Mouse (Mus musculus) embryonic facial prominence, embryonic 12.5 days (tissue): ENCODE measurements around the gene Sugt1. TPM values are rescaled to one million over a fixed set of nuclear protein-coding genes. Genes with fewer than 3 reads are reported as not detected.
A peak's percentile ranks its signal among the peaks of the same experiment; 100 is the strongest.

Experiments
- ATAC-seq: fragments of 200-750 bp; cut with Nextera tagmentation; 2 replicates; pipeline ENCODE4 v1.8.0; 2017; ENCODE audit not compliant: insufficient number of reproducible peaks, insufficient read depth, low FRiP score, low TSS enrichment
- H3K27ac ChIP-seq: fragments of 300-500 bp; sonication (generic); 2 replicates; pipeline ENCODE4 v1.5.1; 2016; ENCODE audit warnings: mild to moderate bottlenecking
- H3K27me3 ChIP-seq: fragments of 300-500 bp; sonication (generic); 2 replicates; pipeline ENCODE4 v1.6.1; 2016; ENCODE audit warnings: mild to moderate bottlenecking, moderate library complexity
- H3K36me3 ChIP-seq: fragments of 300-500 bp; sonication (generic); 2 replicates; pipeline ENCODE4 v1.6.1; 2016; ENCODE audit warnings: mild to moderate bottlenecking
- H3K4me1 ChIP-seq: fragments of 300-500 bp; sonication (generic); 2 replicates; pipeline ENCODE4 v1.6.1; 2016
- H3K4me2 ChIP-seq: fragments of 300-500 bp; sonication (generic); replicated peaks from 2 replicates; pipeline ENCODE4 v1.6.1; 2016; ENCODE audit warnings: mild to moderate bottlenecking, moderate library complexity
- H3K4me3 ChIP-seq: fragments of 300-500 bp; sonication (generic); 2 replicates; pipeline ENCODE4 v1.5.1; 2016; ENCODE audit warnings: mild to moderate bottlenecking
- H3K9ac ChIP-seq: fragments of 300-500 bp; sonication (generic); 2 replicates; pipeline ENCODE4 v1.6.1; 2016; ENCODE audit warnings: mild to moderate bottlenecking, moderate library complexity
- H3K9me3 ChIP-seq: fragments of 300-500 bp; sonication (generic); 2 replicates; pipeline ENCODE4 v1.6.1; 2016; ENCODE audit warnings: mild to moderate bottlenecking, moderate library complexity
- WGBS: fragments of 180-500 bp; shearing (Covaris S2); methylation state at CpG from one replicate; pipeline ENCODE4 v1.1.7; 2016; 5-methylcytosine and 5-hydroxymethylcytosine counted together
- polyA plus RNA-seq: library from polyadenylated mRNA; unstranded; fragments of >200 nt; fragmentation: Nextera tagmentation; extraction: Ambion mirVana; gene quantifications from 2 replicates; pipeline ENCODE4 v1.2.1, GENCODE M21; 2016

Gene Sugt1
- polyA plus RNA-seq, 1 experiment from 2014 or later: 140 TPM

GRCm38 (mm10) chr14:79658748-79659508 lies 71.4 kb downstream of the Sugt1 start:
- WGBS: 73% methylated on average over 6 of the region's 6 CpGs
- no peak overlapping the region for H3K4me2 ChIP-seq
- H3K4me3 ChIP-seq: no peak overlapping the region
- H3K27me3 ChIP-seq: peaks cover 5% of the 10 kb centered on the region; the same call in 1 of the 2 replicates
- H3K4me1 ChIP-seq: 0 out of 2 replicates have a peak, but pooled peaks cover 8% of the 10 kb centered on the region
- no peaks in the 10 kb centered on the region for H3K36me3 ChIP-seq
- peak overlapping the region; percentile 69 for H3K27ac ChIP-seq
- no peak overlapping the region for H3K9ac ChIP-seq
- no peaks in the 10 kb centered on the region for H3K9me3 ChIP-seq
- ATAC-seq: no peak

- no peak overlapping the region for H3K9ac ChIP-seq
- peaks cover 5% of the 10 kb centered on the region; the same call in 1 of the 2 replicates for H3K27me3 ChIP-seq
- H3K4me1 ChIP-seq: 0 out of 2 replicates have a peak, but pooled peaks cover 8% of the 10 kb centered on the region
- H3K36me3 ChIP-seq: no peaks in the 10 kb centered on the region
- ATAC-seq: no peak
- H3K4me2 ChIP-seq: peak overlapping the region; percentile 54; the same call in 1 of the 2 replicates
- 42% methylated on average over 5 of the region's 5 CpGs for WGBS
- H3K4me3 ChIP-seq: no peak overlapping the region
- no peak overlapping the region for H3K27ac ChIP-seq
- no peaks in the 10 kb centered on the region for H3K9me3 ChIP-seq
These were observed 73.0 kb downstream of the Sugt1 start for GRCm38 (mm10) chr14:79660467-79660866.

DNA sequence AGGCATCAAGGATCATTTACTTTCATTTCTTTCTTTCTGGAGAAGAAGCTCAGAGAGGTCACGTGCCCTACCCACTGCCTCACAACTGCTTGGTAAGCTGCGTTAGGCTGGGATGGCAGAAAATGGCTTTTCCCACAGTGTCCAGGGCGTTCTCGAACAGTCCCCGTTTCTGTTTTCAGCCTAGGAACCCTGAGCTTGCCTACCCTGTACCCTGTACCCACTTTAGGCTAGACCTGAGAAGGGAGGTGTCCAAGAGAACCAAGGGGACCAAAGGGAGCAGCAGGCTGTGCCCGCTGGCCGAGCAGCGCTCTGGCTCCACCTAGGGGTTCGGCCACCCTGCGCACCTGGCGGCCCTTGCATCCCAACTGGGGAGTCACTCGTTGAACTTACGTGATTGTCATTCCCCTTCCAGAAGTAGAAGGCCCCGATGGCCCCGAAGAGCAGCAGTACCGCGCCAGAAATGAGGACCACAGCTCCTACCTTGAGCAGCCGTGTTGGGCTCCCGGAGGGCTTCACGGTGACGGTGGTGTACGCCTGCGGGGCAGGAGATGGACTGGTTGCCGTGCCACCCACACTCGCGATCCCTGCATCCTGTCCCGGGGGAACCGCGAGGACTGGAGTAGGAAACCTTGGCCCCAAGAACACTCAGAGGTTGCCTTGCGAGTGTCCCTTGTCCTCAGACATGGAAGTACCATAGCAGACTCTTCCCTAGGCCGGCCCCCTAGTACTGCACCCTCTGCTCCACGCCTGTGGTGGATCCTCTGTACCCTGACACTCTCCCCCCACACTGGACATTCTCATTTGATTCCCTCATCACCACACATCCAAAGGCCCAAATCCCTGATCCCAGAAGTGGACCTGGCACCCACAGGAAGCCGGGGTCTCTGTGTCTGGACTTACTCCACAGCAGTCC lies 73.8 kb downstream of the Sugt1 start:
- H3K27me3 ChIP-seq: peaks cover 5% of the 10 kb centered on the region; the same call in 1 of the 2 replicates
- H3K4me2 ChIP-seq: peak overlapping the region; percentile 54
- 0 out of 2 replicates have a peak, but pooled peaks cover 8% of the 10 kb centered on the region for H3K4me1 ChIP-seq
- no peaks in the 10 kb centered on the region for H3K9me3 ChIP-seq
- H3K4me3 ChIP-seq: peak overlapping the region; percentile 27
- no peaks in the 10 kb centered on the region for H3K36me3 ChIP-seq
- no peak overlapping the region for H3K27ac ChIP-seq
- peak overlapping the region; percentile 16; the same call in 1 of the 2 replicates for H3K9ac ChIP-seq
- ATAC-seq: peak; percentile 48; the same call in 1 of the 2 replicates
- WGBS: 14% methylated on average over 33 of the region's 33 CpGs

DNA sequence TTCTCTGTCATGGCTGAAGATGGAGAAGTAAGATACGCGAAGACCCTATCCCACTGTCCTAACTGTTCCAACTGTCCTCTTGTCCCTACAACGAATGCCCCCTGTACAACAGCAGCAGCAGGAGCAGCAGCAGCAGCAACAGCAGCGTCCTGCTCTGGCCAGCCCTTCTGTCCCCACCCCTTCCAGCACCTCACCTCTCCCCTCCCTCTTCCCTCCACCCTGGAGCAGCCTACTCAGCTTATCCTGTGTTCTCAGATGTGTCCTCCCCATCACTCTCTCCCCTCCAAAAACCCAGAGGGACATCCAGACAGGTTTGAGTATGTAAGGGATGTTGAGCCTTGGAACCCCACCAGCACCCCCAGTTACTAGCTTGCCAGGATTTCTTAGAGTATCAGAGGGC lies 74.5 kb downstream of the Sugt1 start, which contains the start of gene Cnmd:
Gene Cnmd (minus strand): TSS at position 170 of the 400 bp plus-strand sequence.
- peak within 1 kb of the TSS; percentile 16; the same call in 1 of the 2 replicates for H3K9ac ChIP-seq
- H3K27ac ChIP-seq: no peak within 1 kb of the TSS
- WGBS: 52% methylated on average over 4 of the region's 4 CpGs
- H3K4me2 ChIP-seq: peak within 1 kb of the TSS; percentile 54
- H3K36me3 ChIP-seq: no peaks in the 10 kb centered on the region
- ATAC-seq: no peak
- H3K27me3 ChIP-seq: peaks cover 5% of the 10 kb centered on the region; the same call in 1 of the 2 replicates
- H3K4me3 ChIP-seq: peak within 1 kb of the TSS; percentile 27
- no peaks in the 10 kb centered on the region for H3K9me3 ChIP-seq
- 0 out of 2 replicates have a peak, but pooled peaks cover 8% of the 10 kb centered on the region for H3K4me1 ChIP-seq

- no peak overlapping the region for H3K9ac ChIP-seq
- H3K4me3 ChIP-seq: no peak overlapping the region
- H3K27me3 ChIP-seq: no peaks in the 10 kb centered on the region
- ATAC-seq: no peak
- no peak overlapping the region for H3K4me2 ChIP-seq
- H3K9me3 ChIP-seq: no peaks in the 10 kb centered on the region
- H3K36me3 ChIP-seq: no peaks in the 10 kb centered on the region
- H3K4me1 ChIP-seq: peaks cover 8% of the 10 kb centered on the region
- no peak overlapping the region for H3K27ac ChIP-seq
- WGBS: 85% methylated on average over 3 of the region's 3 CpGs
These were observed 83.5 kb downstream of the Sugt1 start for GRCm38 (mm10) chr14:79671008-79671407.

- H3K9ac ChIP-seq: no peak overlapping the region
- H3K27me3 ChIP-seq: no peaks in the 10 kb centered on the region
- no peak overlapping the region for H3K4me3 ChIP-seq
- ATAC-seq: no peak
- no peak overlapping the region for H3K27ac ChIP-seq
- H3K9me3 ChIP-seq: no peaks in the 10 kb centered on the region
- H3K36me3 ChIP-seq: no peaks in the 10 kb centered on the region
- H3K4me2 ChIP-seq: no peak overlapping the region
- peaks cover 16% of the 10 kb centered on the region for H3K4me1 ChIP-seq
- 86% methylated on average over 5 of the region's 5 CpGs for WGBS
These were observed 85.1 kb downstream of the Sugt1 start for GRCm38 (mm10) chr14:79672567-79672966.

- Histone ChIP-seq H3K4me2 (no peak overlapping the region), H3K4me1 (peaks cover 16% of the 10 kb centered on the region), H3K36me3 (no peaks in the 10 kb centered on the region), H3K4me3 (no peak overlapping the region), H3K9me3 (no peaks in the 10 kb centered on the region), H3K27ac (no peak overlapping the region), H3K9ac (no peak overlapping the region), H3K27me3 (no peaks in the 10 kb centered on the region)
- no peak for ATAC-seq
- WGBS: 68% methylated on average over 17 of the region's 17 CpGs
These were observed 85.9 kb downstream of the Sugt1 start for GRCm38 (mm10) chr14:79673083-79674013.

DNA sequence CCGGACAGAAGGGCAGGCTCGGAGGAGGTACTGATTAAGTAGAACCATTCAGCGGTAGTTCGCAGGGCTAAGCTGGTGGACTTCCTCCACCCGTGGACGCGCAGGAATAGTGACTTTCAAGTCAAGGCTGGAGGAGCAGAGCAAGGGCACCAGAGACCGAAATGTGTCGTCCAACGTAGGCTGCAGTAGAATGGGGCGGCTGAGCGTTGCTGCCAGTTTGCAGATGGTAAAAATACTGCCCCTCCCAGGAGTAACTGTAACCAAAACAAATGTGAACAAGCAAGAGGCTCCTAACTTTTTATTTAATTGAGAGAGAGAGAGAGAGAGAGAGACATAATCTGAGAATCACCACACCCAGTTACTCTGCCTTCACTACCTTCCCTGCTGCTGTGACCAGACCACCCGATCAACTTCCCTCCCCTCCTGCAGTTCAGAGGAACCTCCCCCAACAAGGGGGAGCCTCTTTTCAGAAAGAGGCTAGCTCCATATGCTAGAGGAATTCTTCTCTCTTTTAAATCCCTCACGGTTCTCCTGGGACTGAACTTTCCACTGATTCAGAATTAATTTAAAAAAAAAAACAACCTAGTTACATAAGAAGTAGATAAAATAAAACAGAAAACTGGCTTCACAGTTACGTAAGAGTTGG lies 89.7 kb downstream of the Sugt1 start:
- Histone ChIP-seq H3K9me3 (no peaks in the 10 kb centered on the region), H3K4me3 (no peak overlapping the region), H3K27me3 (no peaks in the 10 kb centered on the region), H3K27ac (peak overlapping the region; percentile 90), H3K9ac (no peak overlapping the region), H3K4me2 (peak overlapping the region; percentile 32), H3K4me1 (peaks cover 16% of the 10 kb centered on the region), H3K36me3 (no peaks in the 10 kb centered on the region)
- ATAC-seq: 0 out of 2 replicates have a peak, but pooled peaks have one; percentile 30
- WGBS: 33% methylated on average over 15 of the region's 15 CpGs

DNA sequence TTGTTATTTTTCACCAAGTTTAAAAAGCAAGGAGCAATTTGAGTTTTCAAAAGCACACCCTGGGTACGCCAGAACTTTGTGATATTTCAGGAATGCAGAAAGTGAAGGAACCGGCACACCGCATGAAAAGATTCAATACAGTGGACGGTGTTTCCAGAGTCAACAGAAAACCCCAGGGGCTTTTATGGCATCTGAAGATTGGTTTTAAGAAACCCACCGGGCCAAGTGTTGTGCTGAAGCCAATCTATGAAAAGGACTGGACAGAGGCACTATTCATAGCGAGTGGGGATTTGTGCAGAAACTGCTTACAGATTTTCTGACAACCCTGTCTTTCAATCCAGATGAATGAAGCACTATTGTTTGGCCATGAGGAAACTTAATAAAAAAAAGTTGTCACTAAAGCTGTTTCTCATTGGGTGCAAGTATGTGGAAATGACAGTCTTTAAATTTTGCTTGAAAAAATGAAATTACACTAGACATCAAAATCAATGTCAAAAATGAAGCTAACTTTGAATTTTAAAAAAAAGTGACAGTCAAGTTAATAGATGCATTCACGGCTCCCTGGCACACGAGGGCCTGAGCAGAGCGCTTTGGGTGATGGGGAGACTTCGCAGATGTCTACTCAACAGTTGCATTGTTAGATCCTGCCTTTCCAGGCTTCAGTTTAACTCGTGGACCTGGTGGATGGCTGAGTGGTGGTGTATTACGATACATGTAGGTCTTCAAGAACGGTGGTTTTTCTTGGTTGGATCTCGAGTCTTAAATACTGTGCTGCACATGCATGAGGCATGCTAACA lies 90.6 kb downstream of the Sugt1 start:
- H3K36me3 ChIP-seq: no peaks in the 10 kb centered on the region
- H3K9me3 ChIP-seq: no peaks in the 10 kb centered on the region
- no peak for ATAC-seq
- H3K4me2 ChIP-seq: peak overlapping the region; percentile 1
- 26% methylated on average over 14 of the region's 14 CpGs for WGBS
- H3K4me3 ChIP-seq: no peak overlapping the region
- peak overlapping the region; percentile 52 for H3K27ac ChIP-seq
- peaks cover 12% of the 10 kb centered on the region for H3K4me1 ChIP-seq
- no peaks in the 10 kb centered on the region for H3K27me3 ChIP-seq
- H3K9ac ChIP-seq: no peak overlapping the region

- H3K4me1 ChIP-seq: peaks cover 8% of the 10 kb centered on the region; the same call in 1 of the 2 replicates
- ATAC-seq: no peak
- H3K27ac ChIP-seq: no peak overlapping the region
- no peaks in the 10 kb centered on the region for H3K9me3 ChIP-seq
- no peaks in the 10 kb centered on the region for H3K27me3 ChIP-seq
- H3K4me2 ChIP-seq: no peak overlapping the region
- H3K9ac ChIP-seq: no peak overlapping the region
- WGBS: 60% methylated on average over 5 of the region's 5 CpGs
- H3K4me3 ChIP-seq: no peak overlapping the region
- H3K36me3 ChIP-seq: no peaks in the 10 kb centered on the region
These were observed 93.2 kb downstream of the Sugt1 start for GRCm38 (mm10) chr14:79680652-79681051.
